Mouse (Mus musculus): ENCODE data around the gene Pgam2. TPM values are rescaled to one million over a fixed set of nuclear protein-coding genes. Genes with fewer than 3 reads are reported as not detected.

Pgam2 gene
- total and polyA plus RNA-seq, 2 experiments from 2014 or later: 2.0 to 2.8 TPM

DNA sequence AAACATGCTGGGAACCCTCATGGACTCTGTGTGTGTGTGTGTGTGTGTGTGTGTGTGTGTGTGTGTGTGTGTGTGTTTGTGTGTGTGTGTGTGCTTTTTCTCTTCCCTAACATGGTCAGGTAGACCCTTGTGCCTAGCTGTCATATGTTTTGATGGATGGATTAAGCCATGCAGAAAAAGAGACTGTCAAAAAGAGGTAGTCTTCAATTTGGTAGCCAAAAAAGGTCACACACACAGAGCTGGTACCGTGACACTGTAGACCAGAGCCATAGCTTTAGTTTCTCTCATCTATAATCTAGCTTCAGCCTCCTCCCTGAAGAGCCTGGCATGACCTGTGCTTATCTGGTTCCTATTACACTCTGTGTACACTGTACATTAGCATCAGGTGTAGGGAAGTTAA, 13.1 kb downstream of the Pgam2 start:
- TF ChIP-seq CTCF (IDR thresholded peaks at IDR 0.05; ENCODE audit: low read depth): no peak
- no peak overlapping the region for H3K9ac ChIP-seq (replicated peaks; ENCODE audit: low read length)
- no peak overlapping the region for H3K4me3 ChIP-seq (ENCODE audit: low read length)
- H3K36me3 ChIP-seq (ENCODE audit: insufficient read depth, low read length): peaks cover 41% of the 10 kb centered on the region
- no peak for DNase-seq (ENCODE audit: low spot score)
- peaks cover 13% of the 10 kb centered on the region for H3K4me1 ChIP-seq (ENCODE audit: insufficient read depth, low read length)
- H3K9me3 ChIP-seq (ENCODE audit: low read length): no peaks in the 10 kb centered on the region
- H3K27me3 ChIP-seq (ENCODE audit: insufficient read depth, low read length): no peaks in the 10 kb centered on the region
- no peak overlapping the region for H3K4me2 ChIP-seq (ENCODE audit: low read depth, low read length)
- H3K27ac ChIP-seq: no peak overlapping the region
- ATAC-seq: no peak
- WGBS: 92% methylated on average over 1 of the region's 1 CpGs

DNA sequence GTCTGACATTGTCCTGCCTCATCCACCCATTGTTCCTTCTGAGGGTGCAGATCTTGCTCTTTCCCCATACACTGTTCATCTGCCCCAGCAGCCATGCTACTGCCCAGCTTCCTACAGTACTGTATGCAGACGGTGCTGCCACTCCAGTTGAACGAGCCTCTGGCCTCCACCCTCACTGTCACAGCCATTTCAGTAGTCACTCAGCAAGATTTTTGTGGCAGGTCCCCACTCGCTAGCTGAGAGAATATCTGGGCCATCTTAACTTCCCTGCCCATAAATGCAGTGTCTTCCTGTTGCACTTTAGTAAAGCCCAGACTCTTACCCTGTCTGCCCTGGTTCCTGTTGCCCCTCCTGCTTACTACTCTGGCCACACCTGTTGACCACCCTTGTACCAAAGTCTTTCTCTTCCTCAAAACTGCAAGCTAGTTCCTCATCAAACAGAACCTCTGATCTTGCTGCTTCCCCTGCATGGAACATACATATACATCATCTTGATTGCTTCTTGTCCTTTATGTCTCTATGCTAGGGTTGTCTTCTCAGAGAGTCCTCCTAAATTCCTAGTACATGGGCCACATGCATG, 13.7 kb downstream of the Pgam2 start:
- no peak overlapping the region for H3K9ac ChIP-seq (replicated peaks; ENCODE audit: low read length)
- TF ChIP-seq CTCF (IDR thresholded peaks at IDR 0.05; ENCODE audit: low read depth): no peak
- H3K4me3 ChIP-seq (ENCODE audit: low read length): no peak overlapping the region
- WGBS: 88% methylated on average over 3 of the region's 3 CpGs
- no peak for ATAC-seq
- peaks cover 35% of the 10 kb centered on the region for H3K36me3 ChIP-seq (ENCODE audit: insufficient read depth, low read length)
- no peak for DNase-seq (ENCODE audit: low spot score)
- no peaks in the 10 kb centered on the region for H3K9me3 ChIP-seq (ENCODE audit: low read length)
- no peaks in the 10 kb centered on the region for H3K27me3 ChIP-seq (ENCODE audit: insufficient read depth, low read length)
- H3K27ac ChIP-seq: no peak overlapping the region
- H3K4me1 ChIP-seq (ENCODE audit: insufficient read depth, low read length): peaks cover 13% of the 10 kb centered on the region
- H3K4me2 ChIP-seq (ENCODE audit: low read depth, low read length): peak overlapping the region; percentile 94

DNA sequence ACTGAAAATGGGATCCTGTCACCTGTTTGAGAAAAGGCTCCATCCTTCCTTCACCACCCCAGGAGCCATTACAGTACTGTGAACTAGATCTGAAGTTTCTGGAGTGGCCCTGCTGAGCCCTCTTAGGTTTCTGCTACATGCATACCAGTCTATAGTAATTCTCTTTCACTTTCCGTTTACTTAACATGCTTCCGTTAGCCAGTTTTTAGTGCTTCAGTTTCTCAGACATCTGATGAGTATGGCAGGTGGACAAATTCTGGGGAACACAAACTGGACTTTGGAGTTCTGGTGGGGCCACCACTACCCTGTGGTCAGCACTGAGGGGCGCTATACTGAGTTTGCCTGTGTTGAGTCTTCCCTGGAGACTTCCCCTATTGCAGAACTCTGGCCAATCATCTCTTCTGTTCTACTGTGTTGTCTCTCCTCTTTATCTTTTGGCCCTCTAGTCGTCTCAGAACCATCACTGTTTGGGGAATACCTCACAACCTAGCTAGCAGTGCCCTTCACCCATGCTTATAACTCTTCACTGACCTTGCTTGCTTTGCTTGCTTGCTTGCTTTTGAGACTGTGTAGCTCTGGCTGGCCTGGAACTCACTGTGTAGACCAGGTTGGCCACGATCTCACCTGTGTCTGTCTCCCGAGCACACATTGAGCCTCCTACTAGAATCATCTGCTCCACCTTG, 14.3 kb downstream of the Pgam2 start:
- H3K4me3 ChIP-seq (ENCODE audit: low read length): peak overlapping the region; percentile 83
- ATAC-seq (no peak), DNase-seq (ENCODE audit: low spot score) (no peak)
- peaks cover 29% of the 10 kb centered on the region for H3K36me3 ChIP-seq (ENCODE audit: insufficient read depth, low read length)
- 70% methylated on average over 6 of the region's 6 CpGs for WGBS
- H3K9me3 ChIP-seq (ENCODE audit: low read length): no peaks in the 10 kb centered on the region
- peak; percentile 25 for TF ChIP-seq CTCF (IDR thresholded peaks at IDR 0.05; ENCODE audit: low read depth)
- no peaks in the 10 kb centered on the region for H3K27me3 ChIP-seq (ENCODE audit: insufficient read depth, low read length)
- H3K4me2 ChIP-seq (ENCODE audit: low read depth, low read length): peak overlapping the region; percentile 94
- H3K9ac ChIP-seq (replicated peaks; ENCODE audit: low read length): peak overlapping the region; percentile 81
- H3K27ac ChIP-seq: peak overlapping the region; percentile 94
- peaks cover 13% of the 10 kb centered on the region for H3K4me1 ChIP-seq (ENCODE audit: insufficient read depth, low read length)

DNA sequence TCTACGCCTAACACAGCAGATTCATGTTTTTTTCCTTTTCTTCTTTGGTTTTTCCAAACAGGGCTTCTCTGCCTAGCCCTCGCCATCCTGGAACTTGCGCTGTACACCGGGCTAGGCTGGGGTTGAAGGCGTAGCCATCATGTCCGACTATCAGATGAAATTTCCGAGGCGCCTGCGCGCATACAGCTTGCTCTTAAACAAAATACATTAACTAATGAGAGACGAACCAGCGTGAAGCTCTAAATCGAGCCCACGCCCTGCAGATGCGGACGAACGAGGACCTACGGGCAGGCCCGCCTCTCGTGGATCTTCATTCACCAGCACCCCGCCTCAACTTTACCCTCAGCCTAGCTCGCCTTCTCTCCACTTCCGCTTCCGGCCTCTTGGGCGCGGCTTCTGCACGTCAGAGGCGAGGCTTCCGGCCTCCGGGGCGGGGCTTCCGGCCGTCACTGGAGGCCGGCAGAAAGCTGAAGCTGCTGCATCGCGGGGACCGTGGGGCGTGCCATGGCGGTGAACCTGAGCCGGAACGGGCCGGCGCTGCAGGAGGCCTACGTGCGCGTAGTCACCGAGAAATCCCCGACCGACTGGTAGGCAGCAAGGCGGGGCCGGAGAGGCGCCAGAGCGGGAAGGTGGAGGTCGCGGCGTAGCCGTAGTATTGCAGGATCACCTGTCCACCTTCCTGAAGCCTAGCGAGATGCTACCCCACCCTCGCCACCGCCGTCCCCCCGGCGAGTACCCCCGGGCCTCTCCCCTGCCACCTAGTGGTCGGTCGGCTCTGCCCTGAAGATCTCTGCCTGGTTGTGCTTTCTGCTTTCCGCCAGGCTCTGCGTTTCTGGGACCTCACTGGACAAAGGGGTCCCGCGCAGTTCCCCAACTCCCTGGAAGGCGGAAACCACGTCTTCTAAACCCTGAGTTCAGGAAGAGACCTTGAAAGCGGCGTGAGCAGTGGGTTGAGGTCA, 15.2 kb downstream of the Pgam2 start, which contains the start of gene Dbnl:
TSS of gene Dbnl (plus strand) at position 433 of the 959 bp plus-strand sequence.
- Histone ChIP-seq H3K4me1 (ENCODE audit: insufficient read depth, low read length) (peaks cover 13% of the 10 kb centered on the region), H3K4me2 (ENCODE audit: low read depth, low read length) (peak within 1 kb of the TSS; percentile 94), H3K9ac (replicated peaks; ENCODE audit: low read length) (peak within 1 kb of the TSS; percentile 81), H3K27ac (peak within 1 kb of the TSS; percentile 94), H3K36me3 (ENCODE audit: insufficient read depth, low read length) (peaks cover 22% of the 10 kb centered on the region), H3K4me3 (ENCODE audit: low read length) (peak within 1 kb of the TSS; percentile 83), H3K27me3 (ENCODE audit: insufficient read depth, low read length) (no peaks in the 10 kb centered on the region), H3K9me3 (ENCODE audit: low read length) (no peaks in the 10 kb centered on the region)
- DNase-seq (ENCODE audit: low spot score) (peak; percentile 98), ATAC-seq (peak; percentile 96)
- TF ChIP-seq CTCF (IDR thresholded peaks at IDR 0.05; ENCODE audit: low read depth): peak; percentile 81
- WGBS: under 1% methylated on average over 74 of the region's 74 CpGs

DNA sequence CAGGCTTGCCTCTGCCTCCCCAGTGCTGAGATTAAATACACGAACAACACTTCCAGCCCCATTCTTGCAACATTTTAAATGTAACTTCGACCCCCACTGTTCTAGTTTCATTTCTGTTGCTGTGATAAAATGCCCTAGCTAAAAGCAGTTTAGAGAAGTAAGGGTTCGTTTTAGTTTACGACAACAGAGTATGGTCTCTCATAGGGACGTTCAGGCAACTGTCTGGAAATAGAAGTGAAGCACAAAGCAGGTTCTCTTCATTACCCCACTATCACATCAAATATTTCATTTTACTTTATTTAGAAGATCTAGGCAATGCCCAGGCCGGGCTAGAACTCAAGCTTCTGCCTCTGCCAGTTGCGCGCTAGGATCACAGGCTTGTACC, 15.9 kb downstream of the Pgam2 start:
- no peak for TF ChIP-seq CTCF (IDR thresholded peaks at IDR 0.05; ENCODE audit: low read depth)

DNA sequence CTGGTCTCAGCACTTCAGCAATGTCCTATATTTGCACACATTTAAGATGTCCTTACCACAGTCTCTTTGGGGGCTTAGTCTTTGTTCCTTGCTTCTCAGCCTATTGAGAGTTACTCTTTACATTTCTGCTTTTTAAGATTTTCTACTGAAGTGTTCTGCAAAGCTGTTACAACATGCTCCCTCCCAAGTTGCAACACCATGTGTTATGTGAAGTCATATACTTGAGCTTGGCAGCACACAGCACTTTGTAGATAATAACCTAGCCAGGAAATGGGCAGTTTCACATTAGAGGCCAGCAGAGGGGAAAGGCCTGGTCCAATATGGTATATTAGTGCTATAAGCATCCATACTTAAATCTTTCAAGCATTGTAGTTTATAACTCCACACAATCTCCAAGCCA, 17.8 kb downstream of the Pgam2 start:
- TF ChIP-seq CTCF (IDR thresholded peaks at IDR 0.05; ENCODE audit: low read depth): no peak
- no peak overlapping the region for H3K4me2 ChIP-seq (ENCODE audit: low read depth, low read length)
- H3K9ac ChIP-seq (replicated peaks; ENCODE audit: low read length): no peak overlapping the region
- H3K36me3 ChIP-seq (ENCODE audit: insufficient read depth, low read length): peaks cover 8% of the 10 kb centered on the region; the same call in 1 of the 2 replicates
- DNase-seq (ENCODE audit: low spot score) (no peak), ATAC-seq (no peak)
- no peak overlapping the region for H3K27ac ChIP-seq
- H3K4me1 ChIP-seq (ENCODE audit: insufficient read depth, low read length): peaks cover 13% of the 10 kb centered on the region
- no peaks in the 10 kb centered on the region for H3K9me3 ChIP-seq (ENCODE audit: low read length)
- H3K27me3 ChIP-seq (ENCODE audit: insufficient read depth, low read length): no peaks in the 10 kb centered on the region
- H3K4me3 ChIP-seq (ENCODE audit: low read length): no peak overlapping the region

More for the DNA sequence above, 15.9 kb downstream of the Pgam2 start:
- H3K4me1 ChIP-seq (ENCODE audit: insufficient read depth, low read length): peaks cover 13% of the 10 kb centered on the region
- no peaks in the 10 kb centered on the region for H3K9me3 ChIP-seq (ENCODE audit: low read length)
- peaks cover 17% of the 10 kb centered on the region for H3K36me3 ChIP-seq (ENCODE audit: insufficient read depth, low read length)
- DNase-seq (ENCODE audit: low spot score): no peak
- peak overlapping the region; percentile 94 for H3K27ac ChIP-seq
- peak overlapping the region; percentile 83 for H3K4me3 ChIP-seq (ENCODE audit: low read length)
- ATAC-seq: no peak
- peak overlapping the region; percentile 94 for H3K4me2 ChIP-seq (ENCODE audit: low read depth, low read length)
- H3K9ac ChIP-seq (replicated peaks; ENCODE audit: low read length): peak overlapping the region; percentile 81
- 41% methylated on average over 8 of the region's 8 CpGs for WGBS
- H3K27me3 ChIP-seq (ENCODE audit: insufficient read depth, low read length): no peaks in the 10 kb centered on the region

Data from hindbrain, postnatal 0 days (tissue).